Mouse (Mus musculus) midbrain, embryonic 16.5 days (tissue): ENCODE data around the gene Tnip3. TPM values are rescaled to one million over a fixed set of nuclear protein-coding genes. Genes with fewer than 3 reads are reported as not detected.

Experiments used
- ATAC-seq: fragments of 200-750 bp; cut with Nextera tagmentation; 2 replicates; pipeline ENCODE4 v1.8.0; 2017; ENCODE audit warnings: moderate TSS enrichment
- H3K27ac ChIP-seq: fragments of 300-500 bp; sonication (generic); 2 replicates; pipeline ENCODE4 v1.5.1; 2014; ENCODE audit warnings: mild to moderate bottlenecking, low read length, mixed read lengths
- H3K27me3 ChIP-seq: fragments of 300-500 bp; sonication (generic); 2 replicates; pipeline ENCODE4 v1.6.1; 2014; ENCODE audit warnings: low read depth, low read length, mixed read lengths; ENCODE audit not compliant: control insufficient read depth, insufficient read depth
- H3K36me3 ChIP-seq: fragments of 300-500 bp; sonication (generic); 2 replicates; pipeline ENCODE4 v1.6.1; 2014; ENCODE audit warnings: mild to moderate bottlenecking, low read length, moderate library complexity, mixed read lengths; ENCODE audit not compliant: control insufficient read depth, insufficient read depth
- H3K4me1 ChIP-seq: fragments of 300-500 bp; sonication (generic); 2 replicates; pipeline ENCODE4 v1.6.1; 2014; ENCODE audit warnings: mild to moderate bottlenecking, low read length, mixed read lengths; ENCODE audit not compliant: control insufficient read depth, insufficient read depth
- H3K4me2 ChIP-seq: fragments of 300-500 bp; sonication (generic); 2 replicates; pipeline ENCODE4 v1.6.1; 2014; ENCODE audit warnings: mild to moderate bottlenecking, low read length, mixed read lengths
- H3K4me3 ChIP-seq: fragments of 300-500 bp; sonication (generic); 2 replicates; pipeline ENCODE4 v1.5.1; 2014; ENCODE audit warnings: low read depth, mild to moderate bottlenecking, low read length, moderate library complexity, mixed read lengths
- H3K9ac ChIP-seq: fragments of 300-500 bp; sonication (generic); 2 replicates; pipeline ENCODE4 v1.6.1; 2014; ENCODE audit warnings: low read depth, low read length, mixed read lengths
- H3K9me3 ChIP-seq: fragments of 300-500 bp; sonication (generic); replicated peaks from 2 replicates; pipeline ENCODE4 v1.6.1; 2014; ENCODE audit warnings: mild to moderate bottlenecking, low read length, mixed read lengths; ENCODE audit not compliant: control insufficient read depth, poor library complexity, severe bottlenecking
- WGBS: fragments of 180-500 bp; shearing (Covaris S2); extraction: QIAGEN DNeasy Blood & Tissue Kit; methylation state at CpG from one replicate; pipeline ENCODE4 v1.1.7; 2014; 5-methylcytosine and 5-hydroxymethylcytosine counted together
- polyA plus RNA-seq: library from polyadenylated mRNA; unstranded; fragments of >200 nt; fragmentation: Nextera tagmentation; extraction: Ambion mirVana; gene quantifications from 2 replicates; pipeline ENCODE4 v1.2.1, GENCODE M21; 2015

Gene Tnip3
- polyA plus RNA-seq = not detected in 2 replicates

DNA sequence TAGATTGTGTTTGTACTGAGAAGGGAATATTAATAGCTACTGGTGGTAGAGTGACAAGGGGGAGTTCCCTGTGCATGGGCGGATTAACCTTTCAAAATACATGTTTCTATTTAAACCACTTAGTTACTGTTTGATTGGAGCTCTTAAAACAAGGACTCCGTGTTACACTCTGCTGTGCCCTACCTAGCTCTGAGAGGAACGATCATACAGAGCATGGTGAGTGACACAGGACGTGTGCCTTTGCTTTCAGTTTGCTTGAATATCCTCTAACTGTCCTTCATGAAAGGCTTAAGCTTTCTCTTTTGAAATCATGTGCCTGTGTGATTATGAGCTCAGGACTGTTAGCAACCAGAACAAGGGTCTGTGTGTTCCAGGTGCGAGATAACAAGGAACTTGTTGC, at the start of gene Tnip3:
TSS of gene Tnip3 (plus strand) at position 122 of the 400 bp plus-strand sequence.
- WGBS = 84% methylated on average over 5 of the region's 5 CpGs
- Histone ChIP-seq H3K36me3 (no peaks in the 10 kb centered on the region), H3K4me3 (no peak within 1 kb of the TSS), H3K9me3 (no peaks in the 10 kb centered on the region), H3K4me1 (no peaks in the 10 kb centered on the region), H3K4me2 (no peak within 1 kb of the TSS), H3K27me3 (no peaks in the 10 kb centered on the region), H3K9ac (no peak within 1 kb of the TSS), H3K27ac (no peak within 1 kb of the TSS)
- no peak for ATAC-seq

DNA sequence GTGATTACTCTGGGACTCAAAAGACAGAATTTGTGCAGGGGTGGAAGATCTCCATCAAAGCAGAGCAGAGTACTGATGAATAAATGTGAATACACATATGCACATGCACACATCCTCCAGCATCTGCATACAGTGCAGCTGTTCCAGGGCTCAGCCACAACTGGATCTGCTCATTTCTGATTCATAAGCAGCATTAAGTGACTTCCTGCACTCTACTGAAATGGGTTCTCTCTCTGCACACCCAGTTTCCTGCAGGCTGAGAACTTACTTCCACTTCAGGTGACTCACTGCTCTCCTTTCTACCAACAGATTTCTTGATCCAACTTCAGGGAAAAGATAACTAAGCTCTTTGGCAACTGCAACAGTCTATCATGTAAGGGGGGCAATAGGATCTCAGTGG, 26.3 kb upstream of the Tnip3 start:
- no peak overlapping the region for H3K4me2 ChIP-seq
- H3K9ac ChIP-seq = no peak overlapping the region
- H3K4me1 ChIP-seq = no peaks in the 10 kb centered on the region
- H3K9me3 ChIP-seq = no peaks in the 10 kb centered on the region
- H3K36me3 ChIP-seq = no peaks in the 10 kb centered on the region
- H3K4me3 ChIP-seq = no peak overlapping the region
- H3K27ac ChIP-seq = no peak overlapping the region
- no peaks in the 10 kb centered on the region for H3K27me3 ChIP-seq
- ATAC-seq = no peak

DNA sequence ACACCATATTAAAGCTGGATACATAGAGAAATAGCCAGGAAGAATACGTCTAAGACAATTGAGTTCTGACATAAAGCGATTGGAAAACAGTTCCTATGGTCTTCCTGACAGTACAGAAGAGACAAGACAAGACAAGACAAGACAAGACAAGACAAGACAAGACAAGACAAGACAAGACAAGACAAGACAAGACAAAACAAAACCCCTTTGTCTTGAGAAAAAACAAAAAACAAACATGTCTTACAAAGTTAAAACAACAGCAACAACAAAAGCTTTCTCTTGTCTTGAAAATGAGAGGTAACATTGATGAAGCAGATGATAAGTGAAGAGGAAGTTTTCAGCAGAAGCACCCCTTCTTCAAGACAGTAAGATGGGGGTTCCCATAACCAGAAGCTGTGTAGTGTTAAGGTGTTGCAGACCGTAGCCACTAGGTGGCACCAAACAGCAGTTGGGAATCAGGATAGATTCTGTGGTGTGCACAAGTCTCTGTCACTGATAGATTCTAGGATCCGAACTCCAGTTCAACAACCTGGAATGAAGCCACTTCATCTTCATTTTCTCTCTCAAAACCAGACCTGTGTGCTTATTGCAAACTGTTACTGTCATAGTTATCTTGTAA, 15.0 kb upstream of the Tnip3 start:
- WGBS = 41% methylated on average over 4 of the region's 4 CpGs
- peak; percentile 89; the same call in 1 of the 2 replicates for ATAC-seq
- H3K9me3 ChIP-seq = no peaks in the 10 kb centered on the region

DNA sequence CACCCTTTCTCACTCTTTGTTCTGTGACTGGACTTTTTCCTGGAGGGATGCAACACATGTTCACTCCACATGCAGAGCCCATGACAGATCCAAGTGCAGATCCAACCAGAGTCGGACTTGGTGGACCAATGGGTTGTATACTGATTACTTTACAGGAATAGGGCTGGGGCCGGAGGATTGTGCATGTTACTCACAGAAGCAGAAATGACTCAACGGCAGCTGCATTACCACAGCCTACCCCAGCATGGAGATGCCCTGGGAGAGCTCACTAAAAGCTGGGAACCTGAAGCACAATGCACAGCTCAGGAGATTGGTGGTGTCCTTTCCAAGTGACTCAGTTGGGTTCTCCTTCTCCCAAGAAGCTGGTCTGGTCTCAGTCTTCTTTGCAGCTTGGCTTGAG, 11.3 kb upstream of the Tnip3 start:
- H3K9ac ChIP-seq = no peak overlapping the region
- WGBS = 92% methylated on average over 3 of the region's 3 CpGs
- no peak for ATAC-seq

More for the DNA sequence above, 15.0 kb upstream of the Tnip3 start:
- Histone ChIP-seq H3K4me2 (no peak overlapping the region), H3K4me3 (no peak overlapping the region), H3K9ac (no peak overlapping the region), H3K27ac (no peak overlapping the region), H3K36me3 (no peaks in the 10 kb centered on the region), H3K4me1 (no peaks in the 10 kb centered on the region), H3K27me3 (no peaks in the 10 kb centered on the region)

GRCm38 (mm10) chr6:65516759-65517158, 8.4 kb upstream of the Tnip3 start:
- no peak overlapping the region for H3K9ac ChIP-seq
- H3K4me3 ChIP-seq = no peak overlapping the region
- no peak overlapping the region for H3K4me2 ChIP-seq
- no peak for ATAC-seq
- no peaks in the 10 kb centered on the region for H3K27me3 ChIP-seq
- 81% methylated on average over 8 of the region's 8 CpGs for WGBS
- no peaks in the 10 kb centered on the region for H3K4me1 ChIP-seq
- no peaks in the 10 kb centered on the region for H3K9me3 ChIP-seq
- H3K36me3 ChIP-seq = no peaks in the 10 kb centered on the region
- H3K27ac ChIP-seq = no peak overlapping the region

More for the DNA sequence above, 11.3 kb upstream of the Tnip3 start:
- Histone ChIP-seq H3K27me3 (no peaks in the 10 kb centered on the region), H3K27ac (no peak overlapping the region), H3K4me3 (no peak overlapping the region), H3K9me3 (no peaks in the 10 kb centered on the region), H3K36me3 (no peaks in the 10 kb centered on the region), H3K4me1 (no peaks in the 10 kb centered on the region), H3K4me2 (no peak overlapping the region)

- Histone ChIP-seq H3K9me3 (no peaks in the 10 kb centered on the region), H3K4me2 (no peak overlapping the region), H3K27me3 (no peaks in the 10 kb centered on the region), H3K4me3 (no peak overlapping the region), H3K9ac (no peak overlapping the region), H3K27ac (no peak overlapping the region), H3K4me1 (no peaks in the 10 kb centered on the region), H3K36me3 (no peaks in the 10 kb centered on the region)
- ATAC-seq = no peak
- WGBS = 66% methylated on average over 3 of the region's 3 CpGs
Measured at GRCm38 (mm10) chr6:65520821-65521220, 4.3 kb upstream of the Tnip3 start.

- no peaks in the 10 kb centered on the region for H3K36me3 ChIP-seq
- H3K4me2 ChIP-seq = no peak overlapping the region
- no peak overlapping the region for H3K9ac ChIP-seq
- no peak overlapping the region for H3K27ac ChIP-seq
- no peaks in the 10 kb centered on the region for H3K27me3 ChIP-seq
- H3K9me3 ChIP-seq = no peaks in the 10 kb centered on the region
- WGBS = 85% methylated on average over 1 of the region's 1 CpGs
- no peak overlapping the region for H3K4me3 ChIP-seq
- ATAC-seq = no peak
- H3K4me1 ChIP-seq = no peaks in the 10 kb centered on the region
Measured at GRCm38 (mm10) chr6:65527892-65528291, 2.8 kb downstream of the Tnip3 start.

DNA sequence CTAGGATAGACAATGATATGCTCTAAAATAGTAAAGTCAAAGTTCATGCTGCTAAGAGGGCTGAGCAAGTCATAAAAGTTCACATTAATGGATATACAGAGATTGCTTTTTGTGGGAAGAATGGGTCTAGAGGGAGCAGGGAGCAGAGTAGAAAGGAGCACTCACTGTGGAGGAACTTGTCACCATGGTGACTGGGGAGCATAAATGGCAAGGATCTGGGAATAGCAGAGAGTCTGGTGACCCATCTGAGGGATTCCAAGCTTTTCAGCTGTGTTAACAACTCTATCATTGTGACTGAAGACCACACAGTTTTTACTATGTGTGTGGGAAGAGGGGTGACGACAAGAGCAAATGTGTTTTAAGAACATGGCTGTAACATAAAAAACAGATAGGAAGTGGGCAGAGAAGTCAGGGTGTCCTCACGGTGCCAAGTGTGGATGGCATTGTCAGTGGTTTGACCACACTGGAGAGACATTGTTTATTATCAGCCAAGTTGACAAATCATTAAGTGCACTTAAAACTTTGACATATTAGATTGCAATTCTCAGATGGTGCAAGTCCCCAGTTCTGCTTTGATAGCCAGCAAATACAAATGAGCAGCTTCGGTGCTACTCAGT, 6.2 kb downstream of the Tnip3 start:
- no peaks in the 10 kb centered on the region for H3K4me1 ChIP-seq
- no peaks in the 10 kb centered on the region for H3K36me3 ChIP-seq
- H3K9me3 ChIP-seq = no peaks in the 10 kb centered on the region
- no peak overlapping the region for H3K4me2 ChIP-seq
- no peak overlapping the region for H3K27ac ChIP-seq
- H3K27me3 ChIP-seq = no peaks in the 10 kb centered on the region
- 68% methylated on average over 3 of the region's 3 CpGs for WGBS
- no peak overlapping the region for H3K4me3 ChIP-seq
- no peak overlapping the region for H3K9ac ChIP-seq
- ATAC-seq = 0 out of 2 replicates have a peak, but pooled peaks have one; percentile 36

DNA sequence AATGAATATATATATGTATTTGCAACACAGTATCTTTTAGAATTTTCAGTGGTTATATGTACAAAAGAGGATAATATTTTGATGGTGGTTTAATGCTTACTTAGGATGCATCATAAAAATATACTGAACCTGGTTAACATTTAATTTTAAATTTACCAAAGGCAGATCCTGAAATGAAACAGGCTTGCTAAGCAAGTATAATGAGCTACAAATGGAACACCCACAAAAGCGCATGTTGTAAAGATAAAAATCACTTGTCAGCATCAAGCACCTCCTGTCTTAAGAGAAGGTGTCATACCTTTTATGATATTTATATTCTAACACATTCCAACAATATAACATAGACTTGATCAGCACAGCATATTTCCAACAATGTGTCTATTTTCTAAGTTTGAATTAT, 8.6 kb downstream of the Tnip3 start:
- Histone ChIP-seq H3K4me3 (no peak overlapping the region), H3K4me1 (no peaks in the 10 kb centered on the region), H3K4me2 (no peak overlapping the region), H3K27ac (no peak overlapping the region), H3K27me3 (no peaks in the 10 kb centered on the region), H3K36me3 (no peaks in the 10 kb centered on the region), H3K9ac (no peak overlapping the region), H3K9me3 (no peaks in the 10 kb centered on the region)
- no peak for ATAC-seq
- 92% methylated on average over 1 of the region's 1 CpGs for WGBS
